In the genomic region with DNA sequence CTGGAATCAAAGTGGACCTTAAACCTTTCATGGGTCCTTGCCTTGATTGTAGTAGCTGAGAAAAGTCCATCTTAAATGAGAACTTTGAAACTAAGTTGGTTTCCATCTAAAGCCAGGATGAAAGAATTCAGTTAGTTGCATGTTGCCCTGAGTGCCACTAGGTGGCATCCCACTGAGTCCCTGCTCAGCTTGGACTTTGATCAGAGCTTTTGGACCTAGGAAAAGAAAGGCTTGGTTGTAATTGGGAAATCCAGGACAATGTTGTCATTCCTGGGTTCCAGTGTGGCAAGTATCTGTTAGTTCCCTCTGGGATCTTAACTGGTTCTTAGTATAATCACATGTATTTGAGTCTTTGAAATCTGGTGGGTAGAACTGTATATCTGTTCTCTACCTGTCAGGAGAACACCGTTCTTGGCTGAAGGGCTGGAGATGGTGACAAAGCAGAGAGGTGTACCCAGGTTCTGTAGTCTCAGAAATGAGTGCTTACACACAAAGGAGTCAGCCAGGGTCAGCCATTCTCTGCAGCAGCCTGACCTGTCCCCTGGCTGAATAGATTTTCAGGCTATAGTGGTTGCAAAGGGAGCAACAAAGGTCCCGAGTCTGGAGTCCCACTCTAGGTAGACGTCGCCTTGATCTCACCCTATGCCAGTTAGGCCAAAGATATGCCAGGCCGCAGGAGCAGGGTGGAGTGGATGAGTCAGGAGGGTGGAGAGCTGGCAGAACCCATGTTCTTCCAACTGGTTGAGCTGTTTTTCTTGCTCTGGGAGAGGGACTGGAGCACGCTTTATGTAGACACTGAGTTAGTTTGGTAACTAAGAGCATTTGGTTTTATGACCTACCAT, we compare ENCODE assay signal across 9 mouse cellular contexts. TPM values are rescaled to one million over a fixed set of nuclear protein-coding genes. Genes with fewer than 3 reads are reported as not detected.
DNase-seq lines count a peak whose midpoint lies in the region; ATAC-seq lines count a peak whose summit lies in the region.
"Had no signal": no experiment of that assay in that cellular context is flagged by ENCODE, and none has a peak within 500 bp of the region (broad histone marks: within the 10 kb centered on the region; RNA-seq: fewer than 3 reads in every experiment).

No protein-coding gene starts in this region.

- ATAC-seq in embryonic facial prominence, embryonic 14.5 days (ENCODE audit: low read depth) = no peak
- ATAC-seq in liver, embryonic 12.5 days = peak; percentile 68
- peak; percentile 27; the same call in 1 of the 2 replicates for ATAC-seq in stomach, embryonic 15.5 days (ENCODE audit: insufficient read depth, low FRiP score, low read depth)

- DNase-seq in layer of hippocampus, adult 11-12 months (ENCODE audit: low spot score) = peak; percentile 10
- DNase-seq in layer of hippocampus, adult 8-10 months (ENCODE audit: low spot score in 2 of 2) = no peak
- peak; percentile 31 for DNase-seq in MN1 (ENCODE audit: low spot score)
- peak; percentile 27 for DNase-seq in embryonic facial prominence, embryonic 14.5 days (ENCODE audit: low spot score)
- no peak for DNase-seq in left cerebral cortex, adult 8-10 months (ENCODE audit: low spot score in 2 of 2)
- no peak for DNase-seq in Muller cell, postnatal 12 days (ENCODE audit: inconsistent ontology term)

- WGBS in embryonic facial prominence, embryonic 14.5 days = 90% methylated on average over 6 of the region's 6 CpGs
- 68% methylated on average over 6 of the region's 6 CpGs for WGBS in liver, embryonic 12.5 days (ENCODE audit: insufficient replicate concordance)
- 88% methylated on average over 6 of the region's 6 CpGs for WGBS in stomach, embryonic 15.5 days

- H3K9me3 ChIP-seq in embryonic facial prominence, embryonic 14.5 days (ENCODE audit: control insufficient read depth, low read length) = no peaks in the 10 kb centered on the region
- no peaks in the 10 kb centered on the region for H3K9me3 ChIP-seq in liver, embryonic 12.5 days (replicated peaks)
- no peaks in the 10 kb centered on the region for H3K9me3 ChIP-seq in stomach, embryonic 15.5 days

- H3K9ac ChIP-seq in embryonic facial prominence, embryonic 14.5 days (ENCODE audit: low read depth, low read length) = no peak overlapping the region
- H3K9ac ChIP-seq in liver, embryonic 12.5 days = peak overlapping the region; percentile 6; the same call in 1 of the 2 replicates
- no peak overlapping the region for H3K9ac ChIP-seq in stomach, embryonic 15.5 days

- H3K4me2 ChIP-seq in embryonic facial prominence, embryonic 14.5 days (ENCODE audit: low read depth, low read length) = no peak overlapping the region
- peak overlapping the region; percentile 42 for H3K4me2 ChIP-seq in liver, embryonic 12.5 days
- no peak overlapping the region for H3K4me2 ChIP-seq in stomach, embryonic 15.5 days

- H3K4me3 ChIP-seq in embryonic facial prominence, embryonic 14.5 days (ENCODE audit: low read depth, low read length) = no peak overlapping the region
- no peak overlapping the region for H3K4me3 ChIP-seq in liver, embryonic 12.5 days
- H3K4me3 ChIP-seq in stomach, embryonic 15.5 days (replicated peaks) = no peak overlapping the region
- H3K4me3 ChIP-seq: erythroblast, embryonic 14.5 days had no signal

- H3K4me1 ChIP-seq in embryonic facial prominence, embryonic 14.5 days (ENCODE audit: control insufficient read depth, insufficient read depth, low read length) = no peaks in the 10 kb centered on the region
- H3K4me1 ChIP-seq in liver, embryonic 12.5 days = peaks cover 18% of the 10 kb centered on the region
- H3K4me1 ChIP-seq in stomach, embryonic 15.5 days = no peaks in the 10 kb centered on the region

- peaks cover 86% of the 10 kb centered on the region for H3K36me3 ChIP-seq in embryonic facial prominence, embryonic 14.5 days (ENCODE audit: control insufficient read depth, insufficient read depth, low read length)
- peaks cover 92% of the 10 kb centered on the region for H3K36me3 ChIP-seq in liver, embryonic 12.5 days
- H3K36me3 ChIP-seq in stomach, embryonic 15.5 days = peaks cover 49% of the 10 kb centered on the region

- H3K27ac ChIP-seq in embryonic facial prominence, embryonic 14.5 days (replicated peaks; ENCODE audit: low read depth, low read length) = no peak overlapping the region
- peak overlapping the region; percentile 64 for H3K27ac ChIP-seq in liver, embryonic 12.5 days
- no peak overlapping the region for H3K27ac ChIP-seq in stomach, embryonic 15.5 days

- H3K27me3 ChIP-seq in embryonic facial prominence, embryonic 14.5 days (replicated peaks; ENCODE audit: control insufficient read depth, insufficient read depth, low read length) = no peaks in the 10 kb centered on the region
- no peaks in the 10 kb centered on the region for H3K27me3 ChIP-seq in liver, embryonic 12.5 days (replicated peaks)
- H3K27me3 ChIP-seq in stomach, embryonic 15.5 days (replicated peaks) = no peaks in the 10 kb centered on the region

RNA-seq across cellular contexts. Expression of a gene that starts 10.8 kb away (rescaled TPM):
- total RNA-seq in layer of hippocampus, adult 8-10 months (2022) = 10 to 100 TPM; 41.0 to 52.4 (median 46.1) TPM
- 84.2 and 100 TPM in 2 replicates for polyA plus RNA-seq in embryonic facial prominence, embryonic 14.5 days (2014; fragmentation: Nextera tagmentation; extraction: Ambion mirVana)
- polyA plus RNA-seq in liver, embryonic 12.5 days (2016; fragmentation: Nextera tagmentation; extraction: Ambion mirVana) = 116 and 123 TPM in 2 replicates
- 125 and 136 TPM in 2 replicates for polyA plus RNA-seq in stomach, embryonic 15.5 days (2015; fragmentation: Nextera tagmentation; extraction: Ambion mirVana)
- 10 to 100 TPM; 34.7 to 46.4 (median 40.9) TPM for total RNA-seq in left cerebral cortex, adult 8-10 months (2022)

RNA-seq across cellular contexts. Expression of a gene that starts 10.8 kb away (rescaled TPM):
- total RNA-seq in layer of hippocampus, adult 8-10 months (2022) = 10 to 100 TPM; 57.6 to 60.7 (median 59.0) TPM
- 51.2 and 57.4 TPM in 2 replicates for polyA plus RNA-seq in embryonic facial prominence, embryonic 14.5 days (2014; fragmentation: Nextera tagmentation; extraction: Ambion mirVana)
- 51.2 and 52.1 TPM in 2 replicates for polyA plus RNA-seq in liver, embryonic 12.5 days (2016; fragmentation: Nextera tagmentation; extraction: Ambion mirVana)
- polyA plus RNA-seq in stomach, embryonic 15.5 days (2015; fragmentation: Nextera tagmentation; extraction: Ambion mirVana) = 73.7 and 77.8 TPM in 2 replicates
- total RNA-seq in left cerebral cortex, adult 8-10 months (2022) = 10 to 100 TPM; 61.7 to 72.3 (median 68.8) TPM

RNA-seq across cellular contexts. Expression of a gene that starts 27.0 kb away (rescaled TPM):
- total RNA-seq in layer of hippocampus, adult 8-10 months (2022) = 1 to 10 TPM; 2.1 to 3.1 (median 2.4) TPM
- 2.9 TPM in 2 replicates for polyA plus RNA-seq in embryonic facial prominence, embryonic 14.5 days (2014; fragmentation: Nextera tagmentation; extraction: Ambion mirVana)
- not detected in 2 replicates for polyA plus RNA-seq in liver, embryonic 12.5 days (2016; fragmentation: Nextera tagmentation; extraction: Ambion mirVana)
- polyA plus RNA-seq in stomach, embryonic 15.5 days (2015; fragmentation: Nextera tagmentation; extraction: Ambion mirVana) = 1.2 and 2.0 TPM in 2 replicates
- 1 to 10 TPM; 2.3 to 3.9 (median 2.7) TPM for total RNA-seq in left cerebral cortex, adult 8-10 months (2022)
- polyA plus RNA-seq: erythroblast, embryonic 14.5 days had no signal

Comparison
In these comparisons a context has a peak if more than half of its experiments do, and no peak if none do; other contexts are left out.
1. DNase-seq: peak in layer of hippocampus, adult 11-12 months (single experiment), MN1 (single experiment) and embryonic facial prominence, embryonic 14.5 days (single experiment); none in layer of hippocampus, adult 8-10 months (0 of 2), left cerebral cortex, adult 8-10 months (0 of 2) and Muller cell, postnatal 12 days (single experiment).